Mouse (Mus musculus) liver, postnatal 0 days (tissue): ENCODE measurements around the gene Oxa1l. TPM values are rescaled to one million over a fixed set of nuclear protein-coding genes. Genes with fewer than 3 reads are reported as not detected.

Experiments
- ATAC-seq: fragments of 200-750 bp; cut with Nextera tagmentation; 2 replicates; pipeline ENCODE4 v1.8.0; 2017; ENCODE audit warnings: mild to moderate bottlenecking, moderate library complexity
- DNase-seq: peaks from one replicate; pipeline ENCODE4 v3.0.0-alpha.2; 2016
- H3K27ac ChIP-seq: fragments of 300-500 bp; sonication (generic); 2 replicates; pipeline ENCODE4 v1.5.1; 2014; ENCODE audit warnings: antibody characterized with exemption, moderate library complexity, mild to moderate bottlenecking, low read depth
- H3K27me3 ChIP-seq: fragments of 300-500 bp; sonication (generic); 2 replicates; pipeline ENCODE4 v1.6.1; 2014; ENCODE audit warnings: low read length, control low read depth, mixed read lengths; ENCODE audit not compliant: insufficient read depth
- H3K36me3 ChIP-seq: fragments of 300-500 bp; sonication (generic); replicated peaks from 2 replicates; pipeline ENCODE4 v1.6.1; 2014; ENCODE audit warnings: mild to moderate bottlenecking, control low read depth, low read length, moderate library complexity, mixed read lengths; ENCODE audit not compliant: insufficient read depth
- H3K4me1 ChIP-seq: fragments of 300-500 bp; sonication (generic); 2 replicates; pipeline ENCODE4 v1.6.1; 2014; ENCODE audit warnings: antibody characterized with exemption, mild to moderate bottlenecking, control low read depth; ENCODE audit not compliant: insufficient read depth
- H3K4me2 ChIP-seq: fragments of 300-500 bp; sonication (generic); 2 replicates; pipeline ENCODE4 v1.6.1; 2014; ENCODE audit warnings: low read depth, mild to moderate bottlenecking, low read length, moderate library complexity, mixed read lengths
- H3K4me3 ChIP-seq: fragments of 300-500 bp; sonication (generic); 2 replicates; pipeline ENCODE4 v1.5.1; 2014; ENCODE audit warnings: low read depth, low read length
- H3K9ac ChIP-seq: fragments of 300-500 bp; sonication (generic); replicated peaks from 2 replicates; pipeline ENCODE4 v1.6.1; 2014; ENCODE audit warnings: mild to moderate bottlenecking, moderate library complexity
- H3K9me3 ChIP-seq: fragments of 300-500 bp; sonication (generic); 2 replicates; pipeline ENCODE4 v1.6.1; 2016; ENCODE audit warnings: mild to moderate bottlenecking, control low read depth, low read length, mixed read lengths
- CTCF ChIP-seq: sonication (generic); IDR thresholded peaks from 2 replicates; pipeline ENCODE4 v1.5.1; 2016; ENCODE audit warnings: antibody characterized with exemption, low read depth
- EP300 ChIP-seq: IDR thresholded peaks from 2 replicates; pipeline ENCODE4 v1.6.1; 2016; ENCODE audit warnings: antibody characterized with exemption, low read depth, mild to moderate bottlenecking
- WGBS: fragments of 180-500 bp; shearing (Covaris S2); extraction: QIAGEN DNeasy Blood & Tissue Kit; methylation state at CpG from one replicate; pipeline ENCODE4 v1.1.7; 2014; ENCODE audit not compliant: insufficient replicate concordance; 5-methylcytosine and 5-hydroxymethylcytosine counted together
- polyA plus RNA-seq: library from polyadenylated mRNA; unstranded; fragments of >200 nt; fragmentation: Nextera tagmentation; extraction: Ambion mirVana; gene quantifications from 2 replicates; pipeline ENCODE4 v1.2.1, GENCODE M21; 2015

Oxa1l gene
- polyA plus RNA-seq, 1 experiment from 2014 or later, result 27.4 TPM

DNA sequence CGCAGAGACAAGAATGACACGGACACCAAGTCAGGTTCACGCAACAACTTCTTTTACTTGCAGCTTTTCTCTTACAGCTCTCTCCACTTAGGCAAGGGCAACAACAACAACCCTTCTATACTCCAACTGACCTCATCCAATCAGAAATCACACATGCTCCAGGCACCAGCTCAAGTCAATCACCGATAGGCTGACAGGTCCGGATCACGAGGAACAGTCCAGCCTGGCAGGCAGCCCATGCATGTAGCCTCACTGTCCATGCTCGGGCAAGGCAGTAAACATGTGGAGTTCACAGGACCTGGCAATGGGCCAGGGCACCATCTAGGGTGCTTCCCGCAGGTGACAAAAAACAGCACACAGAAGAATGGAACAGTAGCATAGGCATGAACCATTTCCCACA lies 8.3 kb upstream of the Oxa1l start:
- peak; percentile 79 for ATAC-seq
- no peak overlapping the region for H3K4me2 ChIP-seq
- H3K27ac ChIP-seq, result no peak overlapping the region
- no peaks in the 10 kb centered on the region for H3K36me3 ChIP-seq
- 77% methylated on average over 8 of the region's 8 CpGs for WGBS
- H3K9ac ChIP-seq, result no peak overlapping the region
- peak; percentile 51 for DNase-seq
- H3K4me3 ChIP-seq, result no peak overlapping the region
- no peaks in the 10 kb centered on the region for H3K9me3 ChIP-seq
- no peaks in the 10 kb centered on the region for H3K27me3 ChIP-seq
- TF ChIP-seq CTCF (no peak), EP300 (no peak)
- no peaks in the 10 kb centered on the region for H3K4me1 ChIP-seq

DNA sequence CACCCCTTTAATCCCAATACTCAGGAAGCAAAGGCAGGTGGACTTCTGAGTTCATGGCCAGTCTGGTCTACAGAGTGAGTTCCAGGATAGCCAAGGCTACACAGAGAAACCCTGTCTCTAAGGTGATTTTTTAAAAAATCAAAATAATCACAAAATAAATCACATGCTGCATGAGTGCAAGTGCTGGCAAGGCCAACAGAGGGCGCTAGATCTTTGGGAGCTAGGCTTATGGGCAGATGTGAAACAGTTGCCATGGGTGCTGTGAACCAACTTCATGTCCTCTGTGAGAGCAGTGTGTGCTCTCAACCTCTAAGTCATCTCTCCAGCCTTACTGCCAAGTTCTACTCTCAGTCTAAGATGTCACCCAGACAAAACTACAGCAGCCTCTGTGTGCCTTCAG lies 6.2 kb upstream of the Oxa1l start:
- Histone ChIP-seq H3K4me1 (no peaks in the 10 kb centered on the region), H3K27ac (no peak overlapping the region), H3K9me3 (no peaks in the 10 kb centered on the region), H3K4me3 (no peak overlapping the region), H3K4me2 (no peak overlapping the region), H3K9ac (no peak overlapping the region), H3K27me3 (no peaks in the 10 kb centered on the region), H3K36me3 (no peaks in the 10 kb centered on the region)
- 31% methylated on average over 1 of the region's 1 CpGs for WGBS
- no peak for DNase-seq
- TF ChIP-seq CTCF (peak; percentile 44), EP300 (no peak)
- ATAC-seq, result no peak

DNA sequence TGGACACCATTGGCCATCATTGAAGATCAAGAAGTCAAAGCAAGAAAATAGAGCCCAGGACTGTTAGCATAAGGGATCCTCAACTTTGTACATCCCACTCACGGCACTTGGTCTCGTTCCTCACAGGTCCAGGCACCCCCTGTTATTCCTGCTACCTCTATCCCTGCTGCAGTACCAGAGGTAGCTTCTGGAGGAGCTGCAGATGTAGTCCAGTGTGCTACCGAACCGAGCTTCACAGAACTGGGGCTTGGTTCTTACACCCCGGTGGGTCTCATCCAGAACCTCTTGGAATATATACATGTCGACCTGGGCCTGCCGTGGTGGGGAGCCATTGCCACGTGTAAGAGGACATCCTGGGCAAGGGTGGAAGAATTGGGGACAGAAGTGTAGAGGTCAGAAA lies 2.5 kb downstream of the Oxa1l start:
- TF ChIP-seq CTCF, result no peak
- TF ChIP-seq EP300, result no peak
- WGBS, result 88% methylated on average over 8 of the region's 8 CpGs
- no peaks in the 10 kb centered on the region for H3K9me3 ChIP-seq
- no peak overlapping the region for H3K9ac ChIP-seq
- H3K36me3 ChIP-seq, result peaks cover 45% of the 10 kb centered on the region
- DNase-seq, result no peak
- H3K4me1 ChIP-seq, result peaks cover 3% of the 10 kb centered on the region; the same call in 1 of the 2 replicates
- H3K4me3 ChIP-seq, result no peak overlapping the region
- no peaks in the 10 kb centered on the region for H3K27me3 ChIP-seq
- no peak overlapping the region for H3K4me2 ChIP-seq
- no peak overlapping the region for H3K27ac ChIP-seq
- ATAC-seq, result no peak

DNA sequence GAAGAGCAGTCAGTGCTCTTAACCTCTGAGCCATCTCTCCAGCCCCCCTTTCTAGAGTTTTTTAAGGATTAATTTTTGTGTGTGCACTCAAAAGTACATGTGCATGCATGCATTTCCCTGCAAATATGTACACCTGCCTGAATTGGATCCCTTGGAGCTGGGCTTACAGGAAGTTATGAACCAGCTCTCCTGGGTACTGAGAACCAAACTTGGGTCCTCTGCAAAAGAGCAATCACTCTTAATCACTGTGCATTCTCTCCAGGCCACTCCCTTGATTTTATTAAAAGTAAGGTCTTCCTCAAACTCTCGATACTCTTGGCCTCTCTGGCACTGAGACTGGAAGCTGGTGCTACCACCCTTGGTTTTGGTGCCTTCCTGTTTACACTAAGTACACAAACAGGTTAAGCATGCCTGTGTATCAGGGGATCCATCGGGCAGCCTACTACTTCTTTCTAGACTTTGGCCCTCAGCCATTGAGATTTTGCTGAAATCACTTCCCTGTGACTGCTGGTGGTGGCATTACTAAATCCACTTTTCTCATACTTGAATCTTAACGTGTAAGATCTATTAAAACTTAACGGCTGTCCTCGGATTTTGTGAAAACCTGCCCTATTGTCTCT lies 4.5 kb downstream of the Oxa1l start:
- Histone ChIP-seq H3K4me2 (no peak overlapping the region), H3K4me1 (peaks cover 3% of the 10 kb centered on the region; the same call in 1 of the 2 replicates), H3K36me3 (peaks cover 65% of the 10 kb centered on the region), H3K27ac (no peak overlapping the region), H3K4me3 (no peak overlapping the region), H3K27me3 (no peaks in the 10 kb centered on the region), H3K9ac (no peak overlapping the region), H3K9me3 (no peaks in the 10 kb centered on the region)
- no peak for ATAC-seq
- no peak for DNase-seq
- TF ChIP-seq EP300, result no peak
- TF ChIP-seq CTCF, result no peak
- whole genome bisulfite sequencing, result 78% methylated on average over 5 of the region's 5 CpGs

DNA sequence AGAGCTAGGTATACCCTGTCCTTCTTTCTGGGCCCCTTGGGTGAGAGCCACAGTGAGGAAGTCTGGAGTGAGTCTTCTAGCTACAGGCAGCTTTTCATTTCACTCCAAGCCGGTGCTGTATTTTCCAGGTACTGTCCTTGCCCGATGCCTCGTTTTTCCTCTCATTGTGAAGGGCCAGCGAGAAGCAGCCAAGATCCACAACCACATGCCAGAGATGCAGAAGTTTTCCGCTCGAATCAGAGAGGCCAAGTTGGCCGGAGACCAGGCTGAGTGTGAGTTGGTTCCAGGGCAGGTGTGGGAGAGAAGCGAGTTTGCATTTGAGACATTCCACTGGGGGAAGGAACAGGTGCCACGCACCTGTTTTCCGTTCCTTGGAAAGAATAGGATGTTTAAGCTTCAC lies 5.9 kb downstream of the Oxa1l start:
- TF ChIP-seq CTCF (no peak), EP300 (no peak)
- H3K4me2 ChIP-seq, result no peak overlapping the region

DNA sequence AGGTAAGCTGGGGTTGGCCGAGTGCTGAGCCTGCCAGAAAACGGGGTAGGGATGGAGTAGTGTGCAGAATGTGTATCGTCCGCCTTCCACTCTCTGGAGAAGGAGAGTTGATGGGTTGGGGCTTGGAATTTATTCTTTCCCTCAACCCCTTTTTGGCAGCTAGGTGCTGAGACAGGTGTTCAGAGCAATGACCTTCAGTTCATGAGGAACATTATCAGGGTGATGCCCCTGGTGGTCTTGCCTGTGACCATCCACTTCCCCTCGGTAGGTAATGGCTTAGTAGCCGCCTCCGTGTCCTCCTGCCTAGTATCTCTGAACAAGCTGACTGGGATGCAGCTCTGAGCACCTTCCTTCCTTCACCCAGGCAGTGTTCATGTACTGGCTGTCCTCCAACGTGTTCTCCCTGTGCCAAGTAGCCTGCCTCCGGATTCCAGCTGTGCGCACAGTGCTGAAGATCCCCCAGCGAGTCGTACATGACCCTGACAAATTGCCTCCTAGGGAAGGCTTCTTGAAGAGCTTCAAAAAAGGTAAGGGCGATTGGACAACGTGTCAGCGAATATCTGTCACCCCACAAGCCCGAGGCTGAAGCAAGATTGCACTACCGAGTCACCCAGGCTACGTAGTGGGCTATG lies 6.9 kb downstream of the Oxa1l start:
- H3K27ac ChIP-seq, result no peak overlapping the region
- WGBS, result 87% methylated on average over 18 of the region's 18 CpGs
- H3K36me3 ChIP-seq, result peaks cover 77% of the 10 kb centered on the region

More for the DNA sequence above, 5.9 kb downstream of the Oxa1l start:
- H3K4me1 ChIP-seq, result peaks cover under 1% of the 10 kb centered on the region; the same call in 1 of the 2 replicates
- H3K9me3 ChIP-seq, result no peaks in the 10 kb centered on the region
- no peaks in the 10 kb centered on the region for H3K27me3 ChIP-seq
- ATAC-seq, result no peak
- H3K27ac ChIP-seq, result no peak overlapping the region
- H3K36me3 ChIP-seq, result peaks cover 75% of the 10 kb centered on the region
- no peak overlapping the region for H3K9ac ChIP-seq
- H3K4me3 ChIP-seq, result no peak overlapping the region
- WGBS, result 95% methylated on average over 10 of the region's 10 CpGs
- no peak for DNase-seq

More for the DNA sequence above, 6.9 kb downstream of the Oxa1l start:
- no peaks in the 10 kb centered on the region for H3K27me3 ChIP-seq
- DNase-seq (no peak), ATAC-seq (no peak)
- no peak overlapping the region for H3K4me2 ChIP-seq
- H3K4me3 ChIP-seq, result no peak overlapping the region
- TF ChIP-seq CTCF (no peak), EP300 (no peak)
- no peaks in the 10 kb centered on the region; the same call in 1 of the 2 replicates for H3K4me1 ChIP-seq
- no peaks in the 10 kb centered on the region for H3K9me3 ChIP-seq
- H3K9ac ChIP-seq, result no peak overlapping the region
